Mouse (Mus musculus): Measurements from ENCODE around the gene Cdkl1.

GRCm38 (mm10) chr12:69788380-69788779 is 2.7 kb downstream of the Cdkl1 start:
- TF ChIP-seq CTCF (IDR thresholded peaks at IDR 0.05): no peak
- no peak for TF ChIP-seq POLR2A (IDR thresholded peaks at IDR 0.05; ENCODE audit: insufficient read depth, low read depth, low read length)

Data from heart, adult 2 months (tissue).